ENCODE assay signal across 18 mouse cellular contexts in the genomic region with DNA sequence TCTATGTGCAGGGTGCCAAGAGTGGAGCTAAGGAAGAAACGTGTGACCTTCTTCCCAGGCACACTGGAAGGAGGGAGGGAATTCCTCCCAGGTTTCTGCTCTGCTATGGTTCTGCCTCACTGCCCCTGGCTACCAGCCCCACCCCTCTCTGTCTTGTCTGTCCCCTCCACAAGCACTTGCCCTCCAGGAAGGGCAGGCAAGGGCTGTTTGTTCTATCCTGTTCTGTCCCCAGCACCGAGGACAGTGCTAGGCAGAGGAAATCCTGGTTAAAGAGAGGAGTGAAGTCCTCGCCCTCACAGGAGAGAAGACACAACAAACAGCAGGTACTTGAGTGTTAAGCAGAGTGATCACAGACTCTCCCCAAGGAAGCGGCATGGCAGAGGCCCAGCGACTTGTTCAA. TPM values are rescaled to one million over a fixed set of nuclear protein-coding genes. Genes with fewer than 3 reads are reported as not detected.
DNase-seq lines count a peak whose midpoint lies in the region; ATAC-seq lines count a peak whose summit lies in the region.
"Had no signal": no experiment of that assay in that cellular context is flagged by ENCODE, and none has a peak within 500 bp of the region (broad histone marks: within the 10 kb centered on the region; RNA-seq: fewer than 3 reads in every experiment).

No protein-coding gene starts in this region.

- no peak overlapping the region for H3K9ac ChIP-seq in hindbrain, embryonic 12.5 days
- H3K9ac ChIP-seq: lung, embryonic 14.5 days; midbrain, embryonic 15.5 days had no signal

- peaks cover 41% of the 10 kb centered on the region for H3K27me3 ChIP-seq in hindbrain, embryonic 10.5 days (ENCODE audit: insufficient read depth, poor library complexity, severe bottlenecking)
- peaks cover 6% of the 10 kb centered on the region; the same call in 1 of the 2 replicates for H3K27me3 ChIP-seq in hindbrain, embryonic 12.5 days
- H3K27me3 ChIP-seq: midbrain, embryonic 15.5 days had no signal

- no peak overlapping the region for H3K4me3 ChIP-seq in hindbrain, embryonic 10.5 days
- H3K4me3 ChIP-seq in hindbrain, embryonic 12.5 days: no peak overlapping the region
- H3K4me3 ChIP-seq: heart, embryonic 13.5 days; midbrain, embryonic 15.5 days had no signal

- WGBS in hindbrain, embryonic 10.5 days: 35% methylated on average over 5 of the region's 5 CpGs
- 46% methylated on average over 5 of the region's 5 CpGs for WGBS in hindbrain, embryonic 12.5 days

- peak overlapping the region; percentile 40; the same call in 1 of the 2 replicates for H3K27ac ChIP-seq in hindbrain, embryonic 10.5 days
- no peak overlapping the region for H3K27ac ChIP-seq in hindbrain, embryonic 12.5 days
- H3K27ac ChIP-seq: heart, embryonic 13.5 days; midbrain, embryonic 15.5 days had no signal

- no peaks in the 10 kb centered on the region for H3K36me3 ChIP-seq in hindbrain, embryonic 10.5 days
- no peaks in the 10 kb centered on the region for H3K36me3 ChIP-seq in hindbrain, embryonic 12.5 days
- H3K36me3 ChIP-seq: G1E; heart, embryonic 13.5 days; midbrain, embryonic 15.5 days had no signal

- peaks cover 73% of the 10 kb centered on the region for H3K4me1 ChIP-seq in hindbrain, embryonic 10.5 days (replicated peaks)
- peaks cover 45% of the 10 kb centered on the region for H3K4me1 ChIP-seq in hindbrain, embryonic 12.5 days

- DNase-seq in hindbrain, embryonic 10.5 days (ENCODE audit: low spot score): no peak
- peak; percentile 68 for DNase-seq in ZHBTc4 (ENCODE audit: low read depth, low spot score)
- peak; percentile 55 for DNase-seq in kidney, adult 9 months
- DNase-seq in kidney, postnatal 4 days: peak; percentile 49 to 71
- no peak for DNase-seq in right cerebral cortex, postnatal 14 days
- DNase-seq in lung, postnatal 10 days: no peak
- no peak for DNase-seq in spleen, postnatal 14 days (ENCODE audit: low spot score in 2 of 2)
- DNase-seq: adrenal gland, adult 8-10 months; cerebellum, adult 2 months; gastrocnemius, postnatal 25 days; heart, postnatal 4 days; lung, embryonic 14.5 days; thymus, adult 18-20 months had no signal

- H3K4me2 ChIP-seq in hindbrain, embryonic 12.5 days (replicated peaks): no peak overlapping the region
- H3K4me2 ChIP-seq: heart, embryonic 13.5 days; lung, embryonic 14.5 days; midbrain, embryonic 15.5 days had no signal

- ATAC-seq in hindbrain, embryonic 12.5 days (ENCODE audit: low FRiP score): no peak
- ATAC-seq: midbrain, embryonic 15.5 days had no signal

- H3K9me3 ChIP-seq in hindbrain, embryonic 10.5 days: no peaks in the 10 kb centered on the region
- no peaks in the 10 kb centered on the region for H3K9me3 ChIP-seq in hindbrain, embryonic 12.5 days (replicated peaks)
- H3K9me3 ChIP-seq: G1E; heart, embryonic 13.5 days; midbrain, embryonic 15.5 days had no signal

RNA-seq across cellular contexts. Expression of a gene that starts 16.7 kb away (rescaled TPM):
- polyA plus RNA-seq in hindbrain, embryonic 10.5 days (2016; fragmentation: Nextera tagmentation; extraction: Ambion mirVana): 19.1 and 23.3 TPM in 2 replicates
- polyA plus RNA-seq in hindbrain, embryonic 12.5 days (2016; fragmentation: Nextera tagmentation; extraction: Ambion mirVana): 33.9 and 36.8 TPM in 2 replicates

RNA-seq across cellular contexts. Expression of a gene that starts 53.9 kb away (rescaled TPM):
- polyA plus RNA-seq in hindbrain, embryonic 10.5 days (2016; fragmentation: Nextera tagmentation; extraction: Ambion mirVana): not detected in 2 replicates
- polyA plus RNA-seq in hindbrain, embryonic 12.5 days (2016; fragmentation: Nextera tagmentation; extraction: Ambion mirVana): not detected in 2 replicates
- polyA plus RNA-seq: C2C12; cerebellum, adult 2 months; G1E; heart, embryonic 13.5 days; lung, embryonic 14.5 days; midbrain, embryonic 15.5 days had no signal

Comparison
In these comparisons a context has a peak if more than half of its experiments do, and no peak if none do; other contexts are left out.
1. DNase-seq: peak in ZHBTc4 (single experiment), kidney, adult 9 months (single experiment) and kidney, postnatal 4 days (2 of 2); none in hindbrain, embryonic 10.5 days (single experiment), right cerebral cortex, postnatal 14 days (single experiment), lung, postnatal 10 days (single experiment) and spleen, postnatal 14 days (0 of 2).